Mouse (Mus musculus) intestine, embryonic 14.5 days (tissue): ENCODE measurements around the gene Vdr. TPM values are rescaled to one million over a fixed set of nuclear protein-coding genes. Genes with fewer than 3 reads are reported as not detected.
A peak's percentile ranks its signal among the peaks of the same experiment; 100 is the strongest.

Experiments
- ATAC-seq: fragments of 200-750 bp; cut with Nextera tagmentation; replicated peaks from 2 replicates; pipeline ENCODE4 v1.8.0; 2017; ENCODE audit warnings: low read depth, moderate number of reproducible peaks, moderate TSS enrichment, moderate library complexity; ENCODE audit not compliant: low FRiP score, low TSS enrichment
- DNase-seq: peaks from one replicate; pipeline ENCODE4 v3.0.0-alpha.2; 2018; ENCODE audit warnings: low spot score
- H3K27ac ChIP-seq: fragments of 300-500 bp; sonication (generic); 2 replicates; pipeline ENCODE4 v1.5.1; 2014; ENCODE audit warnings: low read depth, mild to moderate bottlenecking, control low read depth
- H3K27me3 ChIP-seq: fragments of 300-500 bp; sonication (generic); replicated peaks from 2 replicates; pipeline ENCODE4 v1.6.1; 2014; ENCODE audit warnings: low read length, control low read depth; ENCODE audit not compliant: control insufficient read depth, insufficient read depth
- H3K36me3 ChIP-seq: fragments of 300-500 bp; sonication (generic); 2 replicates; pipeline ENCODE4 v1.6.1; 2014; ENCODE audit warnings: low read length, control low read depth; ENCODE audit not compliant: control insufficient read depth, insufficient read depth
- H3K4me1 ChIP-seq: fragments of 300-500 bp; sonication (generic); replicated peaks from 2 replicates; pipeline ENCODE4 v1.6.1; 2014; ENCODE audit warnings: low read length, control low read depth, mixed read lengths; ENCODE audit not compliant: control insufficient read depth, insufficient read depth
- H3K4me2 ChIP-seq: fragments of 300-500 bp; sonication (generic); 2 replicates; pipeline ENCODE4 v1.6.1; 2014; ENCODE audit warnings: low read length
- H3K4me3 ChIP-seq: fragments of 300-500 bp; sonication (generic); 2 replicates; pipeline ENCODE4 v1.5.1; 2014; ENCODE audit warnings: low read depth, low read length, control low read depth, mixed read lengths
- H3K9ac ChIP-seq: fragments of 300-500 bp; sonication (generic); 2 replicates; pipeline ENCODE4 v1.6.1; 2014; ENCODE audit warnings: mild to moderate bottlenecking, low read length
- H3K9me3 ChIP-seq: fragments of 300-500 bp; sonication (generic); 2 replicates; pipeline ENCODE4 v1.6.1; 2016; ENCODE audit warnings: low read length, control low read depth; ENCODE audit not compliant: control insufficient read depth
- WGBS: fragments of 180-500 bp; shearing (Covaris S2); extraction: QIAGEN DNeasy Blood & Tissue Kit; methylation state at CpG from one replicate; pipeline ENCODE4 v1.1.7; 2014; 5-methylcytosine and 5-hydroxymethylcytosine counted together
- polyA plus RNA-seq: library from polyadenylated mRNA; unstranded; fragments of >200 nt; fragmentation: Nextera tagmentation; extraction: Ambion mirVana; gene quantifications from 2 replicates; pipeline ENCODE4 v1.2.1, GENCODE M21; 2014

The Vdr gene
- polyA plus RNA-seq, 1 experiment from 2014 or later: 0.80 TPM

GRCm38 (mm10) chr15:97822545-97823228 lies 87.7 kb downstream of the Vdr start:
- no peak overlapping the region for H3K9ac ChIP-seq
- ATAC-seq (no peak), DNase-seq (no peak)
- no peak overlapping the region; the same call in 1 of the 2 replicates for H3K27ac ChIP-seq
- H3K4me1 ChIP-seq: peaks cover 69% of the 10 kb centered on the region
- 0 out of 2 replicates have a peak overlapping the region, but pooled peaks have one; percentile 0 for H3K4me2 ChIP-seq
- no peaks in the 10 kb centered on the region for H3K9me3 ChIP-seq
- H3K27me3 ChIP-seq: no peaks in the 10 kb centered on the region
- WGBS: 32% methylated on average over 12 of the region's 12 CpGs
- H3K4me3 ChIP-seq: no peak overlapping the region
- peaks cover 2% of the 10 kb centered on the region; the same call in 1 of the 2 replicates for H3K36me3 ChIP-seq

GRCm38 (mm10) chr15:97821983-97822363 lies 88.5 kb downstream of the Vdr start:
- H3K27ac ChIP-seq: peak overlapping the region; percentile 64
- no peak overlapping the region for H3K9ac ChIP-seq
- ATAC-seq (no peak), DNase-seq (no peak)
- peaks cover 65% of the 10 kb centered on the region for H3K4me1 ChIP-seq
- H3K9me3 ChIP-seq: no peaks in the 10 kb centered on the region
- H3K27me3 ChIP-seq: no peaks in the 10 kb centered on the region
- H3K4me2 ChIP-seq: no peak overlapping the region
- WGBS: 54% methylated on average over 6 of the region's 6 CpGs
- no peak overlapping the region for H3K4me3 ChIP-seq
- peaks cover 2% of the 10 kb centered on the region; the same call in 1 of the 2 replicates for H3K36me3 ChIP-seq

DNA sequence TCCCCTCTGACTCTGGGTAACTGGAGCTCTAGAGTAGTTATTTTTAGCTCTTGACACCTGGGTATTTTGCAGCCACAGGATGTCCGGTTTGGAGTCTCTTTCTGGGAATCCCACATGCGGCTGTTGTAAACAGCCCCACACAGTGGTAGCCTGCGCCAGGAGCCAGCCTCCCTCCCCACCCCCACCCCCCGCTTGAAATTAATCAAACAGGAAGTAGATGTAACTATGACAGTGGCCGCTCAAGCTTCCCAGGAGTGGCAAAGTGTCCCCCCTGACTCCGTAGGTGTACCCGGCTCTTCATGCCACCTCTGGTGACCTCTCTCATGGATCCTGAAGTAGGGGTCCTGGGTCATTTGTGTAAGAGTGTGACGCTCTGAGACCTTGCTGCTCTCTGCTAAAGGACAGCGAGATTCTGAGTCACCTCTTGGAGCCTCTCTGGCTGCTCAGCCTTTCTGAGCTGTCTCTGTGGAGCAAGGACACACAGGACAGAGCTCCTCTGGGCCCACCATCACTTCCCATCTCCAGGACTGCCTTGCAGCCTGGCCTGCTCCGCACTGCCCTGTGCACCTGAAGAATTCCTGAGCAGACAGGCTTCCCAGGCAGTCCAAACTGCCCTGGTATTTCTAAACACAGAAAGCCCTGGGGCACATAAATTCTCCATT lies 89.0 kb downstream of the Vdr start:
- Histone ChIP-seq H3K4me2 (no peak overlapping the region), H3K4me3 (no peak overlapping the region), H3K27me3 (no peaks in the 10 kb centered on the region), H3K4me1 (peaks cover 60% of the 10 kb centered on the region), H3K9ac (no peak overlapping the region), H3K36me3 (peaks cover under 1% of the 10 kb centered on the region; the same call in 1 of the 2 replicates), H3K27ac (peak overlapping the region; percentile 64), H3K9me3 (no peaks in the 10 kb centered on the region)
- ATAC-seq: no peak
- 26% methylated on average over 10 of the region's 10 CpGs for WGBS
- no peak for DNase-seq

- ATAC-seq: no peak
- H3K9me3 ChIP-seq: no peaks in the 10 kb centered on the region
- H3K4me3 ChIP-seq: no peak overlapping the region
- H3K4me2 ChIP-seq: no peak overlapping the region
- H3K4me1 ChIP-seq: peaks cover 44% of the 10 kb centered on the region
- H3K36me3 ChIP-seq: no peaks in the 10 kb centered on the region; the same call in 1 of the 2 replicates
- H3K27ac ChIP-seq: no peak overlapping the region
- 83% methylated on average over 9 of the region's 9 CpGs for WGBS
- no peaks in the 10 kb centered on the region for H3K27me3 ChIP-seq
- no peak overlapping the region for H3K9ac ChIP-seq
- DNase-seq: no peak
Observed at GRCm38 (mm10) chr15:97819937-97820336, 90.5 kb downstream of the Vdr start.

DNA sequence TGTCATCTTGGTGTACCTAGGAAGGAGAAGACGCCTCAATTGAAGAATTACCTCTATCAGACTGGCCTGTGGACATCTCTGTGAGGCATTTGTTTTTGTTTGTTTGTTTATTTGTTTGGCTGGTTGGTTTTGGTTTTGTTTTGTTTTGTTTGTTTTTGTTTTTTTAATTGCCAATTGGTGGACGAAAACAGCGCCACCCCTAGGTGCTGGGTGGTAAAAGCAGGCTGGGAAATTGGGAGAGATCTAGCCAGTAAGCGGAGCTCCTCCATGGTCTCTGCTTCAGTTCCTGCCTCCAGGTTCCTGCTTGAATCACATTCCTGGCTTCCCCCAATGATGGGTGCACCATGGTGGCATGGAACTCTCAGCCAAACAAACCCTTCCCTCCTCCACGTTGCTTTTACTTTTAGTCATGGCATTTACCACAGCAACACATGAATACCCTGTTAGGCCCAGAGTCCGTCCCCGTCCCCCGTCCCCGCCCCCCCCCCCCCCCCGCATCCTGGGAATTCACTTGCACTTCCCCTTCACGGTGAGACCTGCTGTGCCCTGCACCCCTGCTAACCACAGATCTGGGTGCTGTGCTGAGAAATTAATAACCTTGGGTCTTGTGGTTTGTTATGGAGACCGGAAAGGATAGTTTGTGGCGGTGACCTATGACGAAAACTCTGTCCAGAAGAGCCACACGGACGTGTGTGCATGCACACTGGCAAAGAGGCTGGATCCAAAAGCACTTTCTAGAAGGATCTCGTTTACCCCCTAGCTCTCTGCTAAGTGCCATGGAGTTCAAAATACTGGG lies 94.0 kb downstream of the Vdr start:
- WGBS: 93% methylated on average over 17 of the region's 17 CpGs
- peaks cover 30% of the 10 kb centered on the region for H3K4me1 ChIP-seq

DNA sequence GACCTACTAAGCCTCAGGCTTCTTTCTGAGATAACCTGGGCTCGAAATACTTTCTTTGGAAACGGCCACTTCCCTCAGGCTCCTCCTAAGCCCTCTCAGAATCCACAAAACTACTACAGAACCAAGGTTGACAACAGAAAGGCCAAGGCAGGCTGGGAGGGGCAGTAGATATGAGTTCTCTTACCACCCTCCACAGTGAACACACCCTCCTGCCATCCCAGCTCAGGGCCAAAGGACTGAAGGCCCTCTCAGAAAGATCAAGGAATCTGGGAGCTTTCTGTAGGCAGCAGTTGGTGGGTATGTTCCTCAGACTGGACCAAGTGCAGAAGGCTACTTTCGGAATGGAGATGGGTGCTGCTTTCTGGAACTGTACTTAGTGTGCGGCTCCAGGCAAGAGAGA lies 95.2 kb downstream of the Vdr start:
- Histone ChIP-seq H3K9ac (no peak overlapping the region), H3K4me3 (no peak overlapping the region), H3K36me3 (peaks cover 7% of the 10 kb centered on the region), H3K4me1 (peaks cover 20% of the 10 kb centered on the region), H3K27ac (no peak overlapping the region), H3K27me3 (no peaks in the 10 kb centered on the region), H3K9me3 (no peaks in the 10 kb centered on the region), H3K4me2 (no peak overlapping the region)
- ATAC-seq (no peak), DNase-seq (no peak)
- 95% methylated on average over 4 of the region's 4 CpGs for WGBS

More for the DNA sequence above, 94.0 kb downstream of the Vdr start:
- Histone ChIP-seq H3K4me2 (no peak overlapping the region), H3K9me3 (no peaks in the 10 kb centered on the region), H3K4me3 (no peak overlapping the region), H3K36me3 (no peaks in the 10 kb centered on the region), H3K27me3 (no peaks in the 10 kb centered on the region), H3K27ac (no peak overlapping the region), H3K9ac (no peak overlapping the region)
- no peak for DNase-seq
- ATAC-seq: no peak

DNA sequence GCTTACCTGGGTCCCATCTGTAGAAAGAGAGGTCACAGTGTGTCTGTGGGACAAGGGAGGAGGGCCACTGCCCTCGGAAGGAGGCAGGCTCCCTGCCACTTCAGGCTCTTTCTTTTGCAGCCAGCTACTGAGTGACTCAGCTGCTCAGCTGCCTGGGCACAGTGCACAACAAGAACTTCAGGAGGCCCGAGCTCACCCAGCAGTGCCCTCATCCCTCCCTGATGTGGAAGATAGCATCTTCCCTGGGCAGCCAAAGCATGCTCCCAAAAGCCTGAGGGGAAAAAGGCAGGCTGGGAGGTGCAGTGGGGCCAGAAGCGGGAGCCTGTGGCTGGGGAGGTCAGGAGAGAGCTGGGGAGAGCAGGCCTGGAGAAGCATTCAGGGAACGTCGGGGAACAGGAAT lies 95.7 kb downstream of the Vdr start:
- no peak overlapping the region for H3K9ac ChIP-seq
- WGBS: 48% methylated on average over 5 of the region's 5 CpGs
- H3K4me1 ChIP-seq: peaks cover 20% of the 10 kb centered on the region
- no peak overlapping the region for H3K27ac ChIP-seq
- ATAC-seq (no peak), DNase-seq (no peak)
- no peak overlapping the region for H3K4me3 ChIP-seq
- H3K9me3 ChIP-seq: no peaks in the 10 kb centered on the region
- no peaks in the 10 kb centered on the region for H3K27me3 ChIP-seq
- peaks cover 13% of the 10 kb centered on the region for H3K36me3 ChIP-seq
- H3K4me2 ChIP-seq: no peak overlapping the region

- H3K27me3 ChIP-seq: no peaks in the 10 kb centered on the region
- no peaks in the 10 kb centered on the region for H3K9me3 ChIP-seq
- H3K27ac ChIP-seq: peak overlapping the region; percentile 59; the same call in 1 of the 2 replicates
- H3K36me3 ChIP-seq: peaks cover 23% of the 10 kb centered on the region
- H3K9ac ChIP-seq: no peak overlapping the region
- peaks cover 20% of the 10 kb centered on the region for H3K4me1 ChIP-seq
- peak; percentile 34 for ATAC-seq
- 32% methylated on average over 21 of the region's 21 CpGs for WGBS
- H3K4me3 ChIP-seq: no peak overlapping the region
- no peak for DNase-seq
- peak overlapping the region; percentile 20 for H3K4me2 ChIP-seq
Observed at GRCm38 (mm10) chr15:97813452-97814204, 96.8 kb downstream of the Vdr start.
